Mouse (Mus musculus) forebrain, postnatal 0 days (tissue): Measurements from ENCODE around the gene Ccdc126. TPM values are rescaled to one million over a fixed set of nuclear protein-coding genes. Genes with fewer than 3 reads are reported as not detected.

Experiments used
- ATAC-seq: fragments of 200-750 bp; cut with Nextera tagmentation; 2 replicates; pipeline ENCODE4 v1.8.0; 2017; ENCODE audit warnings: mild to moderate bottlenecking, moderate library complexity
- DNase-seq: peaks from one replicate; pipeline ENCODE4 v3.0.0-alpha.2; 2015
- H3K27ac ChIP-seq: fragments of 300-500 bp; sonication (generic); 2 replicates; pipeline ENCODE4 v1.5.1; 2014; ENCODE audit warnings: low read depth, mild to moderate bottlenecking, antibody characterized with exemption, low read length, moderate library complexity, mixed read lengths
- H3K27me3 ChIP-seq: fragments of 300-500 bp; sonication (generic); 2 replicates; pipeline ENCODE4 v1.6.1; 2014; ENCODE audit warnings: mild to moderate bottlenecking, low read length, mixed read lengths; ENCODE audit not compliant: insufficient read depth
- H3K36me3 ChIP-seq: fragments of 300-500 bp; sonication (generic); 2 replicates; pipeline ENCODE4 v1.6.1; 2014; ENCODE audit warnings: mild to moderate bottlenecking, moderate library complexity; ENCODE audit not compliant: insufficient read depth
- H3K4me1 ChIP-seq: fragments of 300-500 bp; sonication (generic); 2 replicates; pipeline ENCODE4 v1.6.1; 2014; ENCODE audit warnings: antibody characterized with exemption; ENCODE audit not compliant: insufficient read depth
- H3K4me2 ChIP-seq: fragments of 300-500 bp; sonication (generic); 2 replicates; pipeline ENCODE4 v1.6.1; 2014; ENCODE audit warnings: low read depth, mild to moderate bottlenecking, moderate library complexity
- H3K4me3 ChIP-seq: fragments of 300-500 bp; sonication (generic); 2 replicates; pipeline ENCODE4 v1.5.1; 2014; ENCODE audit warnings: low read depth, low read length, mixed read lengths
- H3K9ac ChIP-seq: fragments of 300-500 bp; sonication (generic); 2 replicates; pipeline ENCODE4 v1.6.1; 2014; ENCODE audit warnings: mild to moderate bottlenecking
- H3K9me3 ChIP-seq: fragments of 300-500 bp; sonication (generic); 2 replicates; pipeline ENCODE4 v1.6.1; 2016; ENCODE audit warnings: low read length
- CTCF ChIP-seq: sonication (generic); IDR thresholded peaks from 2 replicates; pipeline ENCODE4 v1.5.1; 2016; ENCODE audit warnings: antibody characterized with exemption, control low read depth, low read depth
- WGBS: fragments of 180-500 bp; shearing (Covaris S2); extraction: QIAGEN DNeasy Blood & Tissue Kit; methylation state at CpG from one replicate; pipeline ENCODE4 v1.1.7; 2014; 5-methylcytosine and 5-hydroxymethylcytosine counted together
- polyA plus RNA-seq: library from polyadenylated mRNA; unstranded; fragments of >200 nt; fragmentation: Nextera tagmentation; extraction: Ambion mirVana; gene quantifications from 2 replicates; pipeline ENCODE4 v1.2.1, GENCODE M21; 2015
- total RNA-seq: library from RNA; depleted of rRNA; stranded (reverse); fragments of >200 nt; gene quantifications from 2 replicates; pipeline ENCODE4 v1.2.3, GENCODE M21; 2014

The Ccdc126 gene
- total and polyA plus RNA-seq, 2 experiments from 2014 or later: 6.7 to 8.4 TPM

DNA sequence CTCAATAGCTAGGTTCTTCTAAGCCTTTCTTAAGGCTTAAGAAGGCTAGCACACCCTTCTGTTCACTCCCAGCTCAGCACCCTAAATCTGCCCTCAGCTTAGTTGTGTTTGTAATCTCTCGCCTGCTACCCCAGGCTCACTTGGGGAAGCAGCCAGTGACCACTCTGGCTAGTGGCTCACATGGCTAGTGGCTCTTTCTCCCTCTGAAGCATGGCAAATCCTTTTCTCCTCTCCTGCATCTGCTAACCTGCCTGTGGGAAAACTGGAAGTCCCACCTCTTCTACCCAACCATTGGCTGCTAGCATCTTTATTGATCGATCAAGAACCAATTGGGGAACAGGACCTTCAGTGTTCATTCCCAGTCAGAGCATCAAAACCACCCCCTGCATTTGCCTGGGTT, 5.5 kb downstream of the Ccdc126 start:
- no peak overlapping the region for H3K4me2 ChIP-seq
- WGBS: 52% methylated on average over 2 of the region's 2 CpGs
- no peaks in the 10 kb centered on the region for H3K9me3 ChIP-seq
- no peaks in the 10 kb centered on the region for H3K4me1 ChIP-seq
- ATAC-seq (no peak), DNase-seq (no peak)
- TF ChIP-seq CTCF: no peak
- no peak overlapping the region for H3K4me3 ChIP-seq
- H3K27ac ChIP-seq: no peak overlapping the region
- no peaks in the 10 kb centered on the region for H3K36me3 ChIP-seq
- no peaks in the 10 kb centered on the region for H3K27me3 ChIP-seq
- no peak overlapping the region for H3K9ac ChIP-seq

- H3K27ac ChIP-seq: no peak overlapping the region
- WGBS: 95% methylated on average over 1 of the region's 1 CpGs
- DNase-seq: no peak
These were observed 6.2 kb downstream of the Ccdc126 start for GRCm38 (mm10) chr6:49325294-49325693.

DNA sequence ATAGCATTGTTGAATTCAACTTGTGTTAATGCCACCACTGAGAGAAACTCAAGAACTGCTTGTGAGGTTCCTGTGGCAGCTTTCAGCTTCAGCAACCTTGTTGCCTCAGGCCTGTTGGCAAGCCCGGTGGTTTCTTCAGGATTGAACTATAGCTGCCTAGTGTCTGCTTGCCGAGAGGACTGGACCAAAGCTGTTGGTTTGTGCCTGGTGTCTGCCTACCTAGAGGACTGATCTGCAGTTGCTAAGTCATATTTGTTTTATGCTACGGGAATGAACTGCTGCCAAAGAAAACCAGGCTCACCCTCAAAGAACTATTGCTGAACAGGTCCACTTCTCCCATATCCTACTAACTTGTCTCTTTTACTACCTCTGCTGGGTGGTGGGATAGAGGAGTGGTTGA, 7.8 kb downstream of the Ccdc126 start:
- Histone ChIP-seq H3K4me3 (no peak overlapping the region), H3K4me1 (no peaks in the 10 kb centered on the region), H3K36me3 (no peaks in the 10 kb centered on the region), H3K27ac (no peak overlapping the region), H3K9ac (no peak overlapping the region), H3K4me2 (no peak overlapping the region), H3K27me3 (no peaks in the 10 kb centered on the region), H3K9me3 (no peaks in the 10 kb centered on the region)
- 84% methylated on average over 3 of the region's 3 CpGs for WGBS
- ATAC-seq (no peak), DNase-seq (no peak)
- no peak for TF ChIP-seq CTCF

More at GRCm38 (mm10) chr6:49325294-49325693, 6.2 kb downstream of the Ccdc126 start:
- Histone ChIP-seq H3K9me3 (no peaks in the 10 kb centered on the region), H3K36me3 (no peaks in the 10 kb centered on the region), H3K4me2 (no peak overlapping the region), H3K4me3 (no peak overlapping the region), H3K4me1 (no peaks in the 10 kb centered on the region), H3K27me3 (no peaks in the 10 kb centered on the region), H3K9ac (no peak overlapping the region)
- TF ChIP-seq CTCF: no peak
- ATAC-seq: no peak

DNA sequence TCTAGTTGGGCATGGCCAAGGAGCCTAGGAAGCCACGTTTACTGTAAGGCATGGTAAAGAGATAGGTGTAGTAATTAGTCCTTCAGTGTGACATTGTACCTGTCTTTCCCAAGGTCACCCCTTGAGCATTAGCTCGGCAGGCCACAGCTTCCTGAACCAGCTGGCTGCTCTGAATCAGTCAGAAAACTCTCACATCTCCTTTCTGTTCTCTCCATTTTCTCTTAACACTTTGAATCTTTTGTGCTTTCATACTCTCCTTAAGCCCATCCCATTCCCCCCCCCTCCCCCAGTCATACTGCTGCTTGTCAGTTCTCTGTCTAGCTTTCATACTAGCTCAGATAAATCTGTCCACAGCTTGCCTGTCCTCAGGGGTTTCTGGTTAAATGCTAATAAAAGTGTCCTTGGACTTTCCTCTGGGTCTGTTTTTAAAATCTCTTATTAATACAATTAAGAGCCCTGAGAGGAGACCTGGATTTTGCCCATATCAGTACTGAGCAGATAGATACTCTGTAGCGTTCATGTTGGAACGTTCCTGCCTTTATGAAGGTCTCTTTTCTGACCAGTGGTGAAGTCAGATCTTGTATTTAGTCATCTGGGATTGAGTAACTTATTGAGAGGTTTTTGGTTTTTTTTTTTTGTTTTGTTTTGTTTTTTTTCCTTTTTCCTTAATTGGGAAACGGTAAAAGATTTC, 12.4 kb downstream of the Ccdc126 start:
- Histone ChIP-seq H3K4me1 (no peaks in the 10 kb centered on the region), H3K27me3 (no peaks in the 10 kb centered on the region), H3K4me3 (no peak overlapping the region), H3K9me3 (no peaks in the 10 kb centered on the region), H3K36me3 (0 out of 2 replicates have a peak, but pooled peaks cover 4% of the 10 kb centered on the region), H3K9ac (no peak overlapping the region), H3K4me2 (no peak overlapping the region), H3K27ac (no peak overlapping the region)
- DNase-seq (no peak), ATAC-seq (no peak)
- WGBS: 68% methylated on average over 5 of the region's 5 CpGs
- TF ChIP-seq CTCF: no peak

- Histone ChIP-seq H3K4me2 (no peak overlapping the region), H3K27ac (no peak overlapping the region), H3K9ac (no peak overlapping the region), H3K27me3 (no peaks in the 10 kb centered on the region), H3K4me1 (no peaks in the 10 kb centered on the region), H3K4me3 (no peak overlapping the region), H3K36me3 (0 out of 2 replicates have a peak, but pooled peaks cover 4% of the 10 kb centered on the region), H3K9me3 (no peaks in the 10 kb centered on the region)
- TF ChIP-seq CTCF: no peak
- 67% methylated on average over 13 of the region's 13 CpGs for WGBS
- DNase-seq: no peak
- ATAC-seq: no peak
These were observed 12.9 kb downstream of the Ccdc126 start for GRCm38 (mm10) chr6:49332060-49332370.

DNA sequence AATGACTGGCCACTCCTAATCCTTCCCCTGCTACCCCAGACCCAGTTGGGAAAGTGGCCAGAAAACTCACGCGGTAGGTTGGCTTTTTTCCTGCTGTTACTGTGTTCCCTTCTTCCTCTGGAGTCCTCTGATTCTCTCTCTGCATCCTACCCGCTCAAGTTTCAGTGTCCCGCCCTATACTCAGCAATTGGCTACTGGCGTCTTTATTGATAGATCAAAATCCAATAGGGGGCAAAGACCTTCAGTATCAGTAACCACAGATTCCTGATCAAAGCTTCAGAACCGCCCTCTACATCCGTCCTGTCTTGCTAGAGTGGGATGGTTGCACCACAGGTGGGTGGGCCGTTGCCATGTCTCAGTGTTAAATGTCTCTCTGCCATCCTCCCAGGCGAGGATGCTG, 19.5 kb downstream of the Ccdc126 start:
- Histone ChIP-seq H3K4me1 (no peaks in the 10 kb centered on the region), H3K4me2 (no peak overlapping the region), H3K4me3 (no peak overlapping the region), H3K27me3 (no peaks in the 10 kb centered on the region), H3K27ac (no peak overlapping the region), H3K36me3 (peaks cover 8% of the 10 kb centered on the region; the same call in 1 of the 2 replicates), H3K9me3 (no peaks in the 10 kb centered on the region), H3K9ac (no peak overlapping the region)
- ATAC-seq (0 out of 2 replicates have a peak, but pooled peaks have one; percentile 34), DNase-seq (no peak)
- no peak for TF ChIP-seq CTCF
- WGBS: 18% methylated on average over 9 of the region's 9 CpGs

- Histone ChIP-seq H3K9ac (no peak overlapping the region), H3K27ac (no peak overlapping the region), H3K4me1 (no peaks in the 10 kb centered on the region), H3K9me3 (no peaks in the 10 kb centered on the region), H3K4me2 (no peak overlapping the region), H3K36me3 (peaks cover 5% of the 10 kb centered on the region; the same call in 1 of the 2 replicates), H3K4me3 (no peak overlapping the region), H3K27me3 (no peaks in the 10 kb centered on the region)
- DNase-seq (no peak), ATAC-seq (no peak)
- TF ChIP-seq CTCF: no peak
- 43% methylated on average over 6 of the region's 6 CpGs for WGBS
These were observed 20.1 kb downstream of the Ccdc126 start for GRCm38 (mm10) chr6:49339145-49339544.
